Mouse (Mus musculus): ENCODE results near the gene Ptprd.

DNA sequence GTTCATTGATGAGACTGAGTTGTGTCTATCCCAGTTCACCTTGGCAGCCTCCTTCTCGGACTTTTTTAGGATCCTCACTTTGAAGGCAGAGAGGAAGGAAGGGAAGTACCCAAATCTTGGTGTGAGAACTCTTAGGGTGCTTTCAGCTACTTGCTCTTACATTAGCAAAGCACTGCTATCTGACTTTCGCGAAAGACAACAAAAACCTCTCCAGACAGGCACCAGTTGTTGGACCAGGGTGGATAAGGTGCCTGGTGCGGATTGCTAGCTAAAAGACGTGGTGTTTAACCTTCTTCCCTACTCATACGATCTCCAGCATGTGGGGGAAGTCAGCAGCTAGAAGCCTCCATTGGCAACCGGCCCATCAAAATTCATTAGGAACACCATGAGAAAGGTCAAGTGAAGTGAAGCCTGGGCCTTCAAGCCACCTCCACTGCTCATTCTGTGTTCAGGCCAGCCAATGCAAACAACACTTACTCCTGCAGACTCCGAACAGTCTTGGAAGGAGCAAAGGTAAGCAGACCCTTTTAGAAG, 1760.7 kb downstream of the Ptprd start:
- TF ChIP-seq CTCF (IDR thresholded peaks at IDR 0.05) (no peak), EP300 (IDR thresholded peaks at IDR 0.05) (no peak)

Data from lung, postnatal 0 days (tissue).